Mouse (Mus musculus) forebrain, embryonic 13.5 days (tissue): ENCODE measurements around the gene Traf4. TPM values are rescaled to one million over a fixed set of nuclear protein-coding genes. Genes with fewer than 3 reads are reported as not detected.

ENCODE experiments used
- ATAC-seq: fragments of 200-750 bp; cut with Nextera tagmentation; 2 replicates; pipeline ENCODE4 v1.8.0; 2017
- H3K27ac ChIP-seq: fragments of 300-500 bp; sonication (generic); 2 replicates; pipeline ENCODE4 v1.5.1; 2015; ENCODE audit warnings: inconsistent platforms, mild to moderate bottlenecking, moderate library complexity
- H3K27me3 ChIP-seq: fragments of 300-500 bp; sonication (generic); 2 replicates; pipeline ENCODE4 v1.6.1; 2015; ENCODE audit warnings: mild to moderate bottlenecking, inconsistent platforms
- H3K36me3 ChIP-seq: fragments of 300-500 bp; sonication (generic); 2 replicates; pipeline ENCODE4 v1.6.1; 2015; ENCODE audit warnings: mild to moderate bottlenecking, inconsistent platforms; ENCODE audit not compliant: poor library complexity, severe bottlenecking
- H3K4me1 ChIP-seq: fragments of 300-500 bp; sonication (generic); 2 replicates; pipeline ENCODE4 v1.6.1; 2015; ENCODE audit warnings: inconsistent platforms
- H3K4me2 ChIP-seq: fragments of 300-500 bp; sonication (generic); 2 replicates; pipeline ENCODE4 v1.6.1; 2015; ENCODE audit warnings: inconsistent platforms, mild to moderate bottlenecking, moderate library complexity
- H3K4me3 ChIP-seq: fragments of 300-500 bp; sonication (generic); 2 replicates; pipeline ENCODE4 v1.5.1; 2015; ENCODE audit warnings: mild to moderate bottlenecking, inconsistent platforms
- H3K9ac ChIP-seq: fragments of 300-500 bp; sonication (generic); 2 replicates; pipeline ENCODE4 v1.6.1; 2015; ENCODE audit warnings: mild to moderate bottlenecking, inconsistent platforms
- H3K9me3 ChIP-seq: fragments of 300-500 bp; sonication (generic); replicated peaks from 2 replicates; pipeline ENCODE4 v1.6.1; 2016; ENCODE audit warnings: inconsistent platforms
- WGBS: fragments of 180-500 bp; shearing (Covaris S2); methylation state at CpG from one replicate; pipeline ENCODE4 v1.1.7; 2015; 5-methylcytosine and 5-hydroxymethylcytosine counted together
- polyA plus RNA-seq: library from polyadenylated mRNA; unstranded; fragments of >200 nt; fragmentation: Nextera tagmentation; extraction: Ambion mirVana; gene quantifications from 2 replicates; pipeline ENCODE4 v1.2.1, GENCODE M21; 2015

Gene Traf4
- polyA plus RNA-seq, 1 experiment from 2014 or later: 114 TPM

DNA sequence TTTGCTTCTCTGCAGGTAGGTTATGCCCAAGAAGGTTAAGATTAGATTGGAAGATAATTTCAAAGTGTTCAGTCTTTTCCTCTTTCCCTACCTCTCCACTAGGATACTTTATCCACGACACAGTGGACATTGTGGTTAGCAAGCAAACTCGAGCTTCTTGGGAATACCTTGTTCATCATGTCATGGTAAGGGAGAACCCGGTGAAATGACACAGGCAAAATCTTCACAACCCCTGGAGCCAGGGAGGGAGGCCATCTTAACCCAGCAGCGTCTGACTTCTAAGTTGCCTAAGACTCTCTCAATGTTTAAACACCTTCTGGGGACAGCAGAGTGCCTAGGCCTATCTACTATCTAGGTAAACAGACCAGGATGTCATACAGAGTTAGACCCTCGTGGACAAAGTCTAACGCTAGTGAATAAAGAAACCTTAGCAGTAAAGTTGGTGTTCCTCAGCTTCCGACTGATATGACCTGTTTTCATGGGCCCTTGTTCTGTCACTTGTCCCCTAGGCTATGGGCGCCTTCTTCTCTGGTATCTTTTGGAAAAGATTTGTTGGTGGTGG lies 14.1 kb upstream of the Traf4 start:
- H3K4me1 ChIP-seq: peaks cover 67% of the 10 kb centered on the region
- peak overlapping the region; percentile 74 for H3K9ac ChIP-seq
- H3K27ac ChIP-seq: peak overlapping the region; percentile 36; the same call in 1 of the 2 replicates
- no peak for ATAC-seq
- no peaks in the 10 kb centered on the region for H3K9me3 ChIP-seq
- peaks cover 32% of the 10 kb centered on the region for H3K36me3 ChIP-seq
- 37% methylated on average over 8 of the region's 8 CpGs for WGBS
- H3K27me3 ChIP-seq: no peaks in the 10 kb centered on the region
- peak overlapping the region; percentile 61 for H3K4me3 ChIP-seq
- peak overlapping the region; percentile 86 for H3K4me2 ChIP-seq

DNA sequence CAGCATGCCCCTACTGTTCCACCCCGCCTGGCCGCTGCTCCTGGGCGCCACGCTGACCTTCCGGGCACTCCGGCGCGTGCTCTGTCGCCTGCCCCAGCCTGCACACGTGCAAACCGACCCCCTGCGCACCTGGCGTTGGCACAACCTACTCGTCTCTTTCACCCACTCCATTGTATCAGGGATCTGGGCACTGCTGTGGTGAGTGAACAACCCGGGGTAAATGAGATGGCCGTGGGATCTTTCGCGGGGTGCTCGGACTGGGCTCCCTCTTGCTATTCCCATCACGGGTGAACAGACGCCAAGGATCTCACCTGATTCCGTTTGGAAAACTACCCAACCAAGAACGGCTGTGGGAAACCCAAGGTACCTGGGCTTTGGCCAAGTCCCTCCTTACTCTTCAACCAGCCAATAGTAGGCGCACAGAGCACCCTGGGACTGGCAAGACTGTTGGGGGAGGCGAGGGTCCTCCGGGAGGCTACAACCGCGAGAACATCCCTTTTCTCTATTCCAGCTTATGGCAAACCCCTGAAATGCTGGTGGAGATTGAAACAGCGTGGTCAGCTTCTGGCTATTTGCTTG lies 13.6 kb upstream of the Traf4 start:
- H3K27me3 ChIP-seq: no peaks in the 10 kb centered on the region
- ATAC-seq: peak; percentile 1; the same call in 1 of the 2 replicates
- H3K4me3 ChIP-seq: peak overlapping the region; percentile 61
- H3K9ac ChIP-seq: peak overlapping the region; percentile 74
- H3K4me2 ChIP-seq: peak overlapping the region; percentile 86
- H3K4me1 ChIP-seq: peaks cover 65% of the 10 kb centered on the region
- peaks cover 32% of the 10 kb centered on the region for H3K36me3 ChIP-seq
- peak overlapping the region; percentile 93 for H3K27ac ChIP-seq
- under 1% methylated on average over 29 of the region's 29 CpGs for WGBS
- no peaks in the 10 kb centered on the region for H3K9me3 ChIP-seq

DNA sequence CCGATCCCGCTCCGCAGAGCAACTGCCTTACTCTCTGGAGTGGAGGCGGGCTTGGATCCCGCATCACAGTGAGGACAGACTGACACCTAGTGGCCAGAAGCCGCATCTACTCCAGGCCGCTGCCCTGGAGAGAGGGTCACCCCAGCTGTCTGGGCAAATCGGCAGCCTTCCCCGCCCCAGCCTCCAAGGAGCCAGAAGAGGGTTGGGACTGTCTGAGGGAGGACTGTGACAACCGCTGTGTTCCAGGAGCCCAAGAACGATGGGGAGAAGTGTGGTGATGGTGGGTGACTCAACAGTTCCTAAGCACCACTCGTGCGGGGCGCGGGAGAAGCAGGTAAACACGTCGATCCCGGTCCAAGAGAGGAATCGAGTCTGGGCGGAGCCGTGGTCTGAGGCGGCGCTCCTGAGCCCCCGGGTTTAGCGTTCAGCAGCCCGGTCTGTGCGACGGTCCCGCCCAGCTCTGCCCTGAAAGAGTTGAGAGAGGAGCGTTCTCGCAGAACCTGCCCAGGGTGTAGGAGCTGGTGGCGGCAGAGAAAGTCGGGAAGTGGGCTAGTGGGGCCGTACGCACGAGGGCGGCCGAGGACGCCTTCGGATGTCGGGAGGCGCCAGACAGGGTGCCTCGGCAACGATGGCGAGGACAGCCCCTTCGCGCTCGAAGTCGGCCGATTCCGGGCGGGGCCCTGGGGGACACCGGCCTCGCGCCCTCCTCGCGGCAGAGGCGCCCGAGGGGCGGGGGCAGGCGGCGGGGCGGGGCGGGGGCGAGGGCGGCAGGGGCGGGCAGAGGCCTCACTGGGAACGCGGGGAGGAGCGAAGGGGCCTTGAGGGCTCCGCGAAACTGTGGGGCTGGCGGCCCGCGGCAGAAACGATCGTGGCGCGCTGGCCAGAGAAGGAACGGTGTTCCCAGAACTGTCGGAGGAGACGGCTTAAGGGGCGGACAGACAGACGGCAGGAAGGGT lies 12.8 kb upstream of the Traf4 start:
- H3K27me3 ChIP-seq: no peaks in the 10 kb centered on the region
- peak overlapping the region; percentile 61 for H3K4me3 ChIP-seq
- H3K9ac ChIP-seq: peak overlapping the region; percentile 74
- peak overlapping the region; percentile 93 for H3K27ac ChIP-seq
- H3K9me3 ChIP-seq: no peaks in the 10 kb centered on the region
- H3K4me2 ChIP-seq: peak overlapping the region; percentile 86
- peak; percentile 89 for ATAC-seq
- peaks cover 32% of the 10 kb centered on the region for H3K36me3 ChIP-seq
- peaks cover 63% of the 10 kb centered on the region for H3K4me1 ChIP-seq
- under 1% methylated on average over 69 of the region's 84 CpGs for WGBS

DNA sequence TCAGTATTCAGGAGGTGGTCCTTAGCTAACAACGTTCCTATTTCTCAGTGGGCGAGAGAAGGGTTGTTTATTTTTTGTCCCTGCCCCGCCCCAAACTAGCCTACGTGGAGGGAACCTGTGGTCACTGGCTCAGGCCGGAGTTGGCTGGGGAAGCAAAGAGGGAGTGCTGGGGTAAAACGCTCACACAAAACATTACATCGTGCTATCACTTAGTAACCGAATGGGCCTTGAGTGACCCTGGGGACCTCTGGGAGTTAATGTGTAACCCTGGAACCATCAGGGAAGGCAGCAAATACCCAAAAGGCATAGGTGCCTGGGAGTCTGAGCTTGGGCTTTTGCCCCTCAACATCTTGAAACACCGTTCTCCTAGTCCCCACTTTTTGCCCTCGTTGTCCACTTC lies 12.0 kb upstream of the Traf4 start:
- no peaks in the 10 kb centered on the region for H3K9me3 ChIP-seq
- peak overlapping the region; percentile 61 for H3K4me3 ChIP-seq
- no peaks in the 10 kb centered on the region for H3K27me3 ChIP-seq
- ATAC-seq: 0 out of 2 replicates have a peak, but pooled peaks have one; percentile 1
- peak overlapping the region; percentile 74 for H3K9ac ChIP-seq
- H3K4me2 ChIP-seq: peak overlapping the region; percentile 86
- H3K36me3 ChIP-seq: peaks cover 32% of the 10 kb centered on the region
- peaks cover 61% of the 10 kb centered on the region for H3K4me1 ChIP-seq
- H3K27ac ChIP-seq: peak overlapping the region; percentile 93; the same call in 1 of the 2 replicates
- 2% methylated on average over 10 of the region's 10 CpGs for WGBS

DNA sequence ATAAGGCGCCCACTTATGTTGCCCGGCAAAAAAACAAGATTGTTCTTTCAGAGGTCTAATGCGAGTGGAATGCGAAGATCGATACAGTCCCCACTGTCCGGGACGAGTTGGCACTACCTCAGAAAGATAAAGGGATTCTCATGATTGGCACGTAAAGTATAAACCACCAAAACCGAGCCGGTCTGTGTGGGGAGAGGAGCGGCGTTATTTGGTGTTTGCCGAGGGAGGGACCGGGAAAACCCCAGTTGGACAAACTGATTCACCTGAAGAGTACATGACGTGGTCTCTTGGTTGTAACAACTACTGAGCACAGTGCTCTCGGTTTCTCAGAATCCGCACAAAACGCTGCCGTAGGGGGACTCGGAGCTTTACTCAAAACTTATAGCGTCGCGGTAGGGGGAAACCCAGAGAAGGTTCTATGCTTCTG lies 11.5 kb upstream of the Traf4 start:
- Histone ChIP-seq H3K27me3 (no peaks in the 10 kb centered on the region), H3K4me1 (peaks cover 56% of the 10 kb centered on the region), H3K4me3 (peak overlapping the region; percentile 61), H3K9ac (peak overlapping the region; percentile 74), H3K9me3 (no peaks in the 10 kb centered on the region), H3K27ac (no peak overlapping the region), H3K4me2 (peak overlapping the region; percentile 86), H3K36me3 (peaks cover 28% of the 10 kb centered on the region)
- no peak for ATAC-seq
- WGBS: under 1% methylated on average over 23 of the region's 23 CpGs

DNA sequence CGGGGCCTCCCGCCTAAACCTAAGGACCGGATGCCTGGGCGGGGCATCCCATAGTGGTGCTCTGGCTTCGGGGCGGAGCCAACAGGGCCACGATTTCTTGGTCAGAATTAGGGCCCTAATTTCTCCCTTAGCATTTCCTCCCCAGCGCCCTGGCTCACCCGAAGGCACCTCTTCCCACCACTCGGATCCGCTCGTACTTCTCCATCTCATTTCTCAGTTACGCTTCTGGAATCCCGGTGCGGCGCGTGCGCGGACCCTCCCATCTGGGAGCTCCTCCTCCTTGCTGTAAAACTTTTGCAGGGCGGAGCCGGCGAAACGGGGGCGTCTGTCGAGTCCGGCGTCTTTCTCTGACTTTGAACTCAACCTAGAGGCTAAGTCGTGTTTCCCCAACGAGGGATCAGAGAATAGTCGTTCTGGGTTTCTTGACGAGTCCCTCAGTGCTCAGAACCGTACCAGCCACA lies 11.0 kb upstream of the Traf4 start, which contains the start of the genes Nek8 and Tlcd1:
TSS of gene Nek8 (minus strand) at position 274 of the 461 bp plus-strand sequence.
TSS of gene Tlcd1 (plus strand) at position 310 of the 461 bp plus-strand sequence.
- peak; percentile 69 for ATAC-seq
- Histone ChIP-seq H3K9ac (peak within 1 kb of the TSS; percentile 74), H3K4me3 (peak within 1 kb of the TSS; percentile 61), H3K27me3 (no peaks in the 10 kb centered on the region), H3K4me1 (peaks cover 51% of the 10 kb centered on the region), H3K9me3 (no peaks in the 10 kb centered on the region), H3K27ac (peak within 1 kb of the TSS; percentile 93), H3K4me2 (peak within 1 kb of the TSS; percentile 86), H3K36me3 (peaks cover 24% of the 10 kb centered on the region)
- under 1% methylated on average over 32 of the region's 32 CpGs for WGBS

DNA sequence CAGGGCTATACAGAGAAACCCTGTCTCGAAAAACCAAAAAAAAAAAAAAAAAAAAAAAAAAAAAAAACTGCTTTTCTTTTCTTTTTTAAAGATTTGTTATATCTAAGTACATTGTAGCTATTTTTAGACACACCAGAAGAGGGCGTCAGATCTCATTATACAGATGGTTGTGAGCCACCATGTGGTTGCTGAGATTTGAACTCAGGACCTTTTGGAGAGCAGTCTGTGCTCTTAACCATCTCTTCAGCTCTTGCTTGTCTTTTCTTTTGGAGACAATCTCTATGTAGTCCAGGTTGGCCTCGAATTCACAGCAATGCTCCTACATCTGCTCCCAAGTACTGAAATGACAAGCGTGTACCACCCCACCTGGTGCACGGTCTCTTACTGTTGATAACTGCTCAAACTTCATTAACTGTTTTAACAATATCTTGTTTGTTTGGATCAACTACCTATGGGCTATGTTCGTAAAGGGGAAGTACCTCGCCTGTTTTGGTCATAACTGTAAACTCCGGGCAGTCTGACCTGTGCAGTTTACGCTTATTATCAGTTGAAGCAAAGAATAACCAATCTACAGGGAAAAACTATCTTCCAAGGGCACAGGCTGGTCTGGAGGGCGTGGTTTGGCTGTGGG lies 10.5 kb upstream of the Traf4 start:
- Histone ChIP-seq H3K9me3 (no peaks in the 10 kb centered on the region), H3K4me1 (peaks cover 47% of the 10 kb centered on the region), H3K4me2 (peak overlapping the region; percentile 86), H3K27ac (peak overlapping the region; percentile 61), H3K9ac (peak overlapping the region; percentile 74; the same call in 1 of the 2 replicates), H3K27me3 (no peaks in the 10 kb centered on the region), H3K4me3 (peak overlapping the region; percentile 61), H3K36me3 (peaks cover 18% of the 10 kb centered on the region)
- 5% methylated on average over 9 of the region's 10 CpGs for WGBS
- ATAC-seq: no peak

DNA sequence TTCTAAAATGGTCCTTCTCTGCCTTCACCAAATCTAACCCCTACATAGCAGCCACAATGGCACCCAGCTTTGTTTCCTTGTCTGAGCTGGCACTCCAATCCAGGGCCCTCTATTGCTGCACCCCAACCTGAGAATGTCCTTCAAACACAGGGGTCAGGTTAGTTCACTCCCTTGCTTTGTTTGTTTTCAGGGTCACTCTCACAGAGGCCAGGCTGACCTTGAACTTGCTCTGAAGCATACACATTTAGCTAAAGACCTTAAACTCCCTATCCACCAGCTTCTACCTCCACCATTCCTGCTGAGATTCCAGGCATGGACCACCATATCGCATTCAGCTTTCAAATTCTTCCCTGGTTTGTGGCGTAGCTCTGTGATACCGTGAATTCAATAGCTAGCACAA lies 9.1 kb upstream of the Traf4 start:
- H3K4me1 ChIP-seq: peaks cover 34% of the 10 kb centered on the region
- H3K9ac ChIP-seq: no peak overlapping the region
- no peaks in the 10 kb centered on the region for H3K27me3 ChIP-seq
- WGBS: 90% methylated on average over 3 of the region's 3 CpGs
- H3K4me3 ChIP-seq: no peak overlapping the region
- no peak overlapping the region for H3K4me2 ChIP-seq
- H3K36me3 ChIP-seq: peaks cover 4% of the 10 kb centered on the region
- no peak overlapping the region for H3K27ac ChIP-seq
- H3K9me3 ChIP-seq: no peaks in the 10 kb centered on the region
- no peak for ATAC-seq

DNA sequence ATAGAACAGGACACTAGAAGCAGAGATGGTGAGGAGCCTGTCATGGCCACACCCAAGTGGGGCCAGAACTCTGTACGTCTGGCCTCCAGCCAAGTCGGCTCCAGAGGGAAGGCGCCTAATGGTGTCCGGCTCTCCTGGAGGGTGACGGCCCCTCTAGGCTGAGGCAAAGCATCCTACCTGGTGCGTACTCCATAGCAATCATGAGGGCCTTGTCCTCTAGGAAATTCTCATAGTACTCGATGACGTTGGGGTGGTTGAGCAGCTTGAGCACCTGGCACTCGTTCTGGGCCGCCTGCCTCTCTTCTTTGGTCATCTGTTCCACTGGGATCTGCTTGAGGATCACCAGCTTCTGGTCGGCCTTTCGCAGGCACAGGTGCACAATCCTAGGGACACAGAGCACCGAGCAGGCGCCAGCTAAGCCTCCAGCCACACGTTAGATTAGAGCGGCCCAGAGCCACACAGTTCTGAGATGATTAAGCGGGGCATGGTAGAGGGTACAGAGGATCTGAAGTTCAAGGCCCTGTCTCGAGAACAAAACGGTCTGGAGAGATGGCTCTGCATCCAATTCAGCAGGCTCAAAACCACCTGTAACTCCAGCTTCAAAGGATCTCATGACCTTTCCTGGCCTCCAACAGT lies 7.5 kb upstream of the Traf4 start:
- H3K4me3 ChIP-seq: no peak overlapping the region
- 0 out of 2 replicates have a peak overlapping the region, but pooled peaks have one; percentile 4 for H3K9ac ChIP-seq
- 87% methylated on average over 19 of the region's 19 CpGs for WGBS
- H3K9me3 ChIP-seq: no peaks in the 10 kb centered on the region
- peaks cover 18% of the 10 kb centered on the region for H3K4me1 ChIP-seq
- no peak overlapping the region for H3K27ac ChIP-seq
- H3K4me2 ChIP-seq: no peak overlapping the region
- no peaks in the 10 kb centered on the region for H3K36me3 ChIP-seq
- no peak for ATAC-seq
- H3K27me3 ChIP-seq: no peaks in the 10 kb centered on the region

DNA sequence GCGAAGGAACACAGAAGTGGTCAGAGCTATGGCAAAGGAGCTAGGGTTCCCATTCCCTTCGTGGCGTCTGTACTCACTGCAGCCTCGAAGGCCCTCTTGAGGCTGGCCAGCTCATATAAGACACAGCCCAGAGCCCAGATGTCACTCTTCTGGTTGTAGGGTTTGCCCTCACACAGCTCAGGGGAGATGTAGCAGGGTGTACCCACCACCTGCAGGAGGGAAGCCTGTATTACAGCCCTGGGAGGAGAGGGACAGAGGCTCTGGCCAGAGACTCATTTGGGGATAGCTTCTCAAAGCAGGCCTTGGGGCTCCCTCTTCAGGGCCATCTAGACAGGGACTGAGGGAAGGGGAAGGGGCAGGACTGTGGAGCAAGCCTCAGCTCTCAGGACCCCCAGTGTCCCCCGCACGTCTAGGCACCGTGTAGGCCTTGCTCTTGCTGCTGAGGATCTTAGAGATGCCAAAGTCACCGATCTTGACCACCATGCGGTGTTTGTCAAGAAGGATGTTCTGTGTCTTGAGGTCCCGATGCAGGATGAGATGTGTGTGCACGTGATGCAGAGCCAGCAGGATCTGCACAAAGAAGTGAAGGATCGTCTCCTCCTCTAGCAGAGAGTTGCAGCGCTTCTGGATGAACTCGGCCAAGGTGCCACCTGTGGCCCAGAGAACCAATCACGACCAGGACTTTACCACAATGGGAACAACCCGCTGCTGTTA lies 6.8 kb upstream of the Traf4 start:
- no peaks in the 10 kb centered on the region for H3K36me3 ChIP-seq
- peaks cover 11% of the 10 kb centered on the region for H3K4me1 ChIP-seq
- WGBS: 75% methylated on average over 16 of the region's 16 CpGs
- no peaks in the 10 kb centered on the region for H3K9me3 ChIP-seq
- no peak overlapping the region for H3K27ac ChIP-seq
- H3K4me2 ChIP-seq: no peak overlapping the region
- H3K27me3 ChIP-seq: no peaks in the 10 kb centered on the region
- ATAC-seq: no peak
- H3K9ac ChIP-seq: 0 out of 2 replicates have a peak overlapping the region, but pooled peaks have one; percentile 8
- no peak overlapping the region for H3K4me3 ChIP-seq
